Mouse (Mus musculus): ENCODE measurements around the gene Igfals.

DNA sequence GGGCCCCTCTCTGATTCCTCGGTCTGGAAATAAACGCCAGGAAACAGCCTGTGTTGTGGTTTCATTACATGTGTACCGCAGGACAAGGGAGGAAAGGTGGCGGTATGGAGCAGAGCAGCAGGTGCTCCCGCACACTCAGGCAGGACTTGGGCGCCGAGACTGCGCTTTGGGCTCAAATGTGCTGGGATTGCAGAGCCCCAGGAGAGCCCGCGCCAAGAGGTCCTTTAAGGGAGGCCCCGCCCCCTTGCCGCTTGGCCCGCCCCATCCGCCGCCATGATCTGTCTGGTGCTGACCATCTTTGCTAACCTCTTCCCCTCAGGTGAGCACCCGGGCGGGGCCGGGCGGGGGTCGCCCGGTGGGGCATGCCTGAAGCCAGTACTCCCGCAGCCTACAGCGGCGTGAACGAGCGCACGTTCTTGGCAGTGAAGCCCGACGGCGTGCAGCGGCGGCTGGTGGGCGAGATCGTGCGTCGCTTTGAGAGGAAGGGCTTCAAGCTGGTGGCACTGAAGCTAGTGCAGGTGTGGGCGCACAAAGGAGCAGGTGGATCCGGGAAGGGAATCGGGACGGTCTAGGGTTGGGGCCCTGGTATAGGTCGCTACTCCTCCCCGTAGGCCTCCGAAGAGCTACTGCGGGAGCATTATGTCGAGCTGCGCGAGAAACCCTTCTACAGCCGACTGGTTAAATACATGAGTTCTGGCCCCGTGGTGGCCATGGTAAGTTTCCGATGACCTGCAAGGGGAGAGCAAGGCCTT lies 30.6 kb downstream of the Igfals start, which contains the start of gene Nme3:
- TF ChIP-seq CTCF (IDR thresholded peaks at IDR 0.05; ENCODE audit: extremely low read depth, insufficient read length, insufficient replicate concordance, low read depth, low read length) (no peak), POLR2A (IDR thresholded peaks at IDR 0.05; ENCODE audit: low read depth, low read length) (no peak)

Data from small intestine, adult 2 months (tissue).